Mouse (Mus musculus): ENCODE data around the gene Thrb. TPM values are rescaled to one million over a fixed set of nuclear protein-coding genes. Genes with fewer than 3 reads are reported as not detected.

The Thrb gene
- polyA plus RNA-seq, 1 experiment from 2014 or later: 3.0 TPM

DNA sequence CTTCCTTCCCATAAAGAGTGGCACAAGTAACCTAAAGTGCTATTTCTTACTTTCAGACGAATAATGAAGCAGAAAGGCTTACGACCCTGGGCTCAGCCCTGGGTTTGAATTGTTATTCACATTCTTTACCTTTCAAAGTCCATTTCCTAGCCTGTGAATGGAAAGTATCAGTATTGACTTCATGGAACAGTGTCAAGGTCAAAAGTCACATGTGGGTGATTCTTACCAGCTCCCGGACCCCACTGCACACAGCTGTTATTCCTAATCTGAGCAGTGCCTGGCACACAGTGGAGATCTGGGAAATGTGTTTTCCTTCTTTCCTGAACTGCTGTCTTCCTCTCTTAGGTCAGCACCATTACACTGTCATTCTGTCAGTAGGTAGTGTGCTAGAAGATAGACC is 125.3 kb downstream of the Thrb start:
- Histone ChIP-seq H3K9me3 (ENCODE audit: control insufficient read depth, low read length) (no peaks in the 10 kb centered on the region), H3K4me3 (ENCODE audit: low read length) (no peak overlapping the region), H3K36me3 (ENCODE audit: control insufficient read depth, insufficient read depth, low read length) (no peaks in the 10 kb centered on the region), H3K4me2 (ENCODE audit: low read length) (no peak overlapping the region), H3K27ac (ENCODE audit: low read depth, low read length) (no peak overlapping the region), H3K9ac (ENCODE audit: low read depth, low read length) (no peak overlapping the region), H3K4me1 (ENCODE audit: control insufficient read depth, insufficient read depth, low read depth, low read length) (no peaks in the 10 kb centered on the region), H3K27me3 (replicated peaks; ENCODE audit: control insufficient read depth, insufficient read depth, low read length) (no peaks in the 10 kb centered on the region)
- WGBS: 46% methylated on average over 3 of the region's 3 CpGs
- ATAC-seq: no peak

DNA sequence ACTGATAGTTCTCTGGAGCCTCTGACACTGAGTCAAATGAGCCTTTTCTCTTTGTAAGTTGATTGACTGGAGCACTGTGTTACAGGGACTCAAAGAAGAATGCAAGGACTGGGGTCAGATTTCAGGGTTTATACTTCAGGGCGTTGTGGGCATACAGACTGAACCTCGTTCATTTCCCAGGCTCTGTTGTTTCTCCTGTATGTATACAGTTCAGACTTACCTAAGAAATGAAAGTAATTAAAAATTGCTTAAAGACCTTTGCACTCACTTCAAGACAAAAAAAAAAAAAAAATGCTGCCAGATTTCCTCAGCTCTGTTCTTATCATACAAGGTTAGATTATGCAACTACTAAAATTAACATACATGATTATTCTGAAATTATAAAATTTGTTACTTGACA is 126.2 kb downstream of the Thrb start:
- no peak for ATAC-seq
- WGBS: 4% methylated on average over 2 of the region's 2 CpGs

DNA sequence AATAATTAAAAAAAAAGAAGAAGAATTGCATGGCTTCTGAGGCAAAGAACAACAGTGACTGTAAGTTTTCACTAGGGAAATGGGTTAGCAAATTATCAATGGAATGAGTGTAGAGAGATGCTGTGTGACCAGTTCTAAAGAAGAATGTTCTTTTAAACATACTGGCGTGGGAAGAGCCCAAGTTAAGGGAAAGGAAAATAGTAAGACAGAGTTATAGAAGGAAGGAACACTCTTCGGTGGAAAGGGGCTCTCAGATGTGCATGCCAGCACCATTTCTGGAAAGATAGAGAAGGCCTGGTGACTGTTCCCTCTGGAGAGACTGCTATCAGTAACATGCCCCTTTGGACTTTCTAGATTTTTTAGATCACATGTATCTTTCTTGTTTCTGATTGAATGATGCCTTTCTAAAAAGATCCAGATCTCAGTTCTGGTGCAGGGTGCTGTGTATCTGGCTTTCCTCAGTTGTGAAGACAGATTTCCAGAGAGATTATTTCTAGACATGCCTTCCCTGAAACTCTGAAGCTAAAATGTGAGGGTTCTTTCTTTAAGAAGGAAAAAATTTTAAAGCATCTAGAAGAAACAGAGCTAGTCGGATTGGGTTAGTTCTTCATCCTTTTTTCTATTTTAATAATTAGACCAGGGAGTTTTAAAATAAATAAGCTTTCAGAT is 144.0 kb downstream of the Thrb start:
- Histone ChIP-seq H3K36me3 (ENCODE audit: control insufficient read depth, insufficient read depth, low read length) (no peaks in the 10 kb centered on the region), H3K4me3 (ENCODE audit: low read length) (no peak overlapping the region), H3K27me3 (replicated peaks; ENCODE audit: control insufficient read depth, insufficient read depth, low read length) (no peaks in the 10 kb centered on the region), H3K27ac (ENCODE audit: low read depth, low read length) (no peak overlapping the region), H3K9me3 (ENCODE audit: control insufficient read depth, low read length) (no peaks in the 10 kb centered on the region), H3K4me1 (ENCODE audit: control insufficient read depth, insufficient read depth, low read depth, low read length) (no peaks in the 10 kb centered on the region), H3K4me2 (ENCODE audit: low read length) (no peak overlapping the region), H3K9ac (ENCODE audit: low read depth, low read length) (no peak overlapping the region)
- ATAC-seq: no peak
- 87% methylated on average over 3 of the region's 3 CpGs for WGBS

More for the DNA sequence above, 126.2 kb downstream of the Thrb start:
- Histone ChIP-seq H3K36me3 (ENCODE audit: control insufficient read depth, insufficient read depth, low read length) (no peaks in the 10 kb centered on the region), H3K4me3 (ENCODE audit: low read length) (no peak overlapping the region), H3K9me3 (ENCODE audit: control insufficient read depth, low read length) (no peaks in the 10 kb centered on the region), H3K9ac (ENCODE audit: low read depth, low read length) (no peak overlapping the region), H3K4me2 (ENCODE audit: low read length) (no peak overlapping the region), H3K4me1 (ENCODE audit: control insufficient read depth, insufficient read depth, low read depth, low read length) (no peaks in the 10 kb centered on the region), H3K27ac (ENCODE audit: low read depth, low read length) (no peak overlapping the region), H3K27me3 (replicated peaks; ENCODE audit: control insufficient read depth, insufficient read depth, low read length) (no peaks in the 10 kb centered on the region)

DNA sequence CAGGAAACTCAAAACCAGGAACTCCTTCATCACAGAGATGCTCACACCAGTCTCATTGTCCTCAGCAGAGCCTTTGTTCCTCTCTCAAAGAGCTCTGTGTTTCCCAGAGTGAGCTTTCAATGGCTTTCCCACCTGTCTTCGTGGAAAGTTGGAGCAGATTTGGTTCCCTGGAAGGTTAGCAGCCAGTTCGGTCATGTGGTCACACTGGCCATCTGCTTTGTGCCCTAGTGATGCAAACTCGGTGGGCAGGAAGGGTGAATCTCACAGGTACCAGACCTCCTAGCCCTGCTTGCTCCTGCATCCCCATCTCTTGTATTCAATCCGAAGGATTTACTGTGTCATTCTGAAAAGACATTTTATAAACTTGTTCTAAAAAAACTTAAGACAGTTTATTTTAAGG is 151.0 kb downstream of the Thrb start:
- H3K4me2 ChIP-seq (ENCODE audit: low read length): no peak overlapping the region
- no peaks in the 10 kb centered on the region for H3K9me3 ChIP-seq (ENCODE audit: control insufficient read depth, low read length)
- no peaks in the 10 kb centered on the region for H3K36me3 ChIP-seq (ENCODE audit: control insufficient read depth, insufficient read depth, low read length)
- H3K27me3 ChIP-seq (replicated peaks; ENCODE audit: control insufficient read depth, insufficient read depth, low read length): no peaks in the 10 kb centered on the region
- no peaks in the 10 kb centered on the region for H3K4me1 ChIP-seq (ENCODE audit: control insufficient read depth, insufficient read depth, low read depth, low read length)
- no peak overlapping the region for H3K4me3 ChIP-seq (ENCODE audit: low read length)
- WGBS: 64% methylated on average over 4 of the region's 4 CpGs
- H3K27ac ChIP-seq (ENCODE audit: low read depth, low read length): no peak overlapping the region
- H3K9ac ChIP-seq (ENCODE audit: low read depth, low read length): no peak overlapping the region
- ATAC-seq: no peak

DNA sequence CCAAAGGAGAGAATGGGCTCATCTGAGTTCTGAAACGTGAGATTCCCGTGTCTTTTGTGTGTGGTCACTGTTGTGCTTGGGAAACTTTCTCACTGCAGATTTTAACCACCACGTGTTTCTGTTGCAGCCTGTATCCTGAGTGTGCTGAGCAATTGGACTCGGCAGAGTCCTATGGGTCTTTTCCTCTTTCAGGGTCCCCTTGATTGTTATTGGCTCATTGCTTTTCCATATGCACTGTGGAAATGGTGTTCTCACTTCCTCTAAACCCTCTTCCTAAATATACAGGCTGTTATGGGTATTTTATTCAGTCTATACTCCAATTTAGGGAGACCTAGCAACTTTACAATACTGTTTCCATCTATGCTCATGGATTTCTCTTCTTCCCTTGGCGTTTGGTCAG is 152.4 kb downstream of the Thrb start:
- Histone ChIP-seq H3K4me1 (ENCODE audit: control insufficient read depth, insufficient read depth, low read depth, low read length) (no peaks in the 10 kb centered on the region), H3K4me3 (ENCODE audit: low read length) (no peak overlapping the region), H3K36me3 (ENCODE audit: control insufficient read depth, insufficient read depth, low read length) (no peaks in the 10 kb centered on the region), H3K9ac (ENCODE audit: low read depth, low read length) (no peak overlapping the region), H3K27me3 (replicated peaks; ENCODE audit: control insufficient read depth, insufficient read depth, low read length) (no peaks in the 10 kb centered on the region), H3K4me2 (ENCODE audit: low read length) (no peak overlapping the region), H3K9me3 (ENCODE audit: control insufficient read depth, low read length) (no peaks in the 10 kb centered on the region), H3K27ac (ENCODE audit: low read depth, low read length) (no peak overlapping the region)
- WGBS: 79% methylated on average over 5 of the region's 5 CpGs
- ATAC-seq: no peak

DNA sequence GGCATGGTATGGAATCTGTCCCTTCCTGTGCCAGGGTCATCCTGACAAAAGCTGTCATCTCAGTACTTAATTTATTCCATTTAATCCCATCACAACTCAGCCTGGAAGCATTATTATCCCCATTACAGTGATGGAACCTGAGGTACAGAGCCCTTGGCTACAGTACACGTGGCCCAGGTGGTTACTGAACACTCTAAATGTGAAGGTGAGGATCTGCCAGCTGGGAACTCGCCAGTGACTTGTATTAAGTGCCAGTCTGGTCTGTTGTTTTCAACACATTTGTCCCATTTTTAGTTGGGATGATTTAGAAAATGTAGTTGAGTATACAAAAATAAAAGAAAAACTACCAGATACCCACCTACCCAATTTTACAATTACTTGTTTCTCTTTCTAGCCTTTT is 155.0 kb downstream of the Thrb start:
- no peaks in the 10 kb centered on the region for H3K27me3 ChIP-seq (replicated peaks; ENCODE audit: control insufficient read depth, insufficient read depth, low read length)
- 0 out of 2 replicates have a peak, but pooled peaks have one; percentile 48 for ATAC-seq
- WGBS: 72% methylated on average over 2 of the region's 2 CpGs
- H3K4me2 ChIP-seq (ENCODE audit: low read length): no peak overlapping the region
- H3K36me3 ChIP-seq (ENCODE audit: control insufficient read depth, insufficient read depth, low read length): no peaks in the 10 kb centered on the region
- H3K4me1 ChIP-seq (ENCODE audit: control insufficient read depth, insufficient read depth, low read depth, low read length): no peaks in the 10 kb centered on the region
- H3K9ac ChIP-seq (ENCODE audit: low read depth, low read length): no peak overlapping the region
- H3K9me3 ChIP-seq (ENCODE audit: control insufficient read depth, low read length): no peaks in the 10 kb centered on the region
- H3K27ac ChIP-seq (ENCODE audit: low read depth, low read length): no peak overlapping the region
- no peak overlapping the region for H3K4me3 ChIP-seq (ENCODE audit: low read length)

DNA sequence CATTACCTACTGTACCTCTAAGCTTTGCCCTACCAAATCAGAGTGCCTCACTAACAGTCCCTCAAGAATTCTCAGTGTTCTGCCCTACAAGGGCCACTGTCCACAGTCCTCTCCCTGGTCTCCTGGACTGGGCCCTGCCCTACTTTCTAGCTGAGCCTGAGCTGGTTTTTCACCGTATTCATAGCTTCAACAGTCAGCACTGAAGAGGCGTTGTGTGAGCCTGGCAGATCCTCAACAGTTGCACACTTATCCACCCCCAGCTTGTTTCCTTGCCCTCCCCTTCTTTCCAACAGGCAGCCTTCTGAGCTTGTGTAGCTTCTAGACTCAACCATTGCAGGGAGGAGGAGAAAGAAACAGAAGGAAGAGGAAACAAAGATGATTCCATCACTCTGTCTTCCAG is 158.0 kb downstream of the Thrb start:
- H3K27me3 ChIP-seq (replicated peaks; ENCODE audit: control insufficient read depth, insufficient read depth, low read length): no peaks in the 10 kb centered on the region
- H3K9ac ChIP-seq (ENCODE audit: low read depth, low read length): no peak overlapping the region
- no peaks in the 10 kb centered on the region for H3K9me3 ChIP-seq (ENCODE audit: control insufficient read depth, low read length)
- no peaks in the 10 kb centered on the region for H3K36me3 ChIP-seq (ENCODE audit: control insufficient read depth, insufficient read depth, low read length)
- no peak overlapping the region for H3K4me2 ChIP-seq (ENCODE audit: low read length)
- no peak overlapping the region for H3K4me3 ChIP-seq (ENCODE audit: low read length)
- ATAC-seq: no peak
- WGBS: 95% methylated on average over 2 of the region's 2 CpGs
- H3K4me1 ChIP-seq (ENCODE audit: control insufficient read depth, insufficient read depth, low read depth, low read length): no peaks in the 10 kb centered on the region
- no peak overlapping the region for H3K27ac ChIP-seq (ENCODE audit: low read depth, low read length)

DNA sequence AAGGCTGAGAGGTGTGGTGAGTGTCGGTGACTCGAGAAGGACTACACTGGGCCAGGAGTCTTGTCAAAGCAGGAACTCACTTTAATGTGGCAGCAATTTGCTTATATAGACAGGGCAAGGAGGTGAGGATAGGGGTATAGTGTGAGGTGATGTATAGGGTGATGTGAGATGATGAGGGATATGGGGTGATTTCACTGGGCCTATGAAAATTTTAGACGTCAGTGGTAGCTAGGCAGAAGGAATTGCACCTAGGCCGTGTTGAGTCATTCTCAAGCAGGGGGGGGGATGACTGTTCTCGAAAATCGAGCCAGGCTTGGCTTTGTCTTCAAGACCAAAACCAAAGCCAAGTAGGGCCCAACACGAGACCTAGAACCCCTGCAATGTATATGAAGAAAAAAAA is 162.7 kb downstream of the Thrb start:
- no peaks in the 10 kb centered on the region for H3K36me3 ChIP-seq (ENCODE audit: control insufficient read depth, insufficient read depth, low read length)
- ATAC-seq: no peak
- H3K4me2 ChIP-seq (ENCODE audit: low read length): no peak overlapping the region
- H3K27ac ChIP-seq (ENCODE audit: low read depth, low read length): no peak overlapping the region
- H3K4me1 ChIP-seq (ENCODE audit: control insufficient read depth, insufficient read depth, low read depth, low read length): no peaks in the 10 kb centered on the region
- no peak overlapping the region for H3K4me3 ChIP-seq (ENCODE audit: low read length)
- no peak overlapping the region for H3K9ac ChIP-seq (ENCODE audit: low read depth, low read length)
- H3K9me3 ChIP-seq (ENCODE audit: control insufficient read depth, low read length): no peaks in the 10 kb centered on the region
- WGBS: 85% methylated on average over 7 of the region's 7 CpGs
- H3K27me3 ChIP-seq (replicated peaks; ENCODE audit: control insufficient read depth, insufficient read depth, low read length): no peaks in the 10 kb centered on the region

DNA sequence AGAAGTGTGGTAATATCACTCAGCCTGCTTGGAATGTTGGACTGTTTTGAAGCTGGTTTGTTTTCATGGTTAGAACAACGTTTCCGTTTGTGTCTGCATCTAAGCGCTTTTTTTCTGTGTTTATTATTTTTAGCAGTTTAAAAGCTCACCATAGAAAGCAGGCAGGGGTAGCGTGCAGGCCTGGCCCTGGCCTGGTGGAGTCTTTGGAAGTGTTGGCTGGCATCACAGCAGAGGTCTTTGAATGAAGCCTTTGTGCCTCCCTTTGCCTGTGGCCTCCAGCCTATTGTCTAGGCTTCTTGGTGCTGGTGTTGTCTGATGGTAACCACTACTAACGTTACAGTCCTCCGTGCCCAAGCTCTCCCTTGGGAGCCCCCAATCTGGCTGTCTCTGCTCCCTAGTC is 167.3 kb downstream of the Thrb start:
- 0 out of 2 replicates have a peak, but pooled peaks have one; percentile 20 for ATAC-seq
- Histone ChIP-seq H3K9ac (ENCODE audit: low read depth, low read length) (no peak overlapping the region), H3K4me3 (ENCODE audit: low read length) (no peak overlapping the region), H3K4me2 (ENCODE audit: low read length) (no peak overlapping the region), H3K36me3 (ENCODE audit: control insufficient read depth, insufficient read depth, low read length) (no peaks in the 10 kb centered on the region), H3K27ac (ENCODE audit: low read depth, low read length) (no peak overlapping the region), H3K4me1 (ENCODE audit: control insufficient read depth, insufficient read depth, low read depth, low read length) (no peaks in the 10 kb centered on the region), H3K27me3 (replicated peaks; ENCODE audit: control insufficient read depth, insufficient read depth, low read length) (no peaks in the 10 kb centered on the region), H3K9me3 (ENCODE audit: control insufficient read depth, low read length) (no peaks in the 10 kb centered on the region)
- WGBS: 42% methylated on average over 6 of the region's 6 CpGs

DNA sequence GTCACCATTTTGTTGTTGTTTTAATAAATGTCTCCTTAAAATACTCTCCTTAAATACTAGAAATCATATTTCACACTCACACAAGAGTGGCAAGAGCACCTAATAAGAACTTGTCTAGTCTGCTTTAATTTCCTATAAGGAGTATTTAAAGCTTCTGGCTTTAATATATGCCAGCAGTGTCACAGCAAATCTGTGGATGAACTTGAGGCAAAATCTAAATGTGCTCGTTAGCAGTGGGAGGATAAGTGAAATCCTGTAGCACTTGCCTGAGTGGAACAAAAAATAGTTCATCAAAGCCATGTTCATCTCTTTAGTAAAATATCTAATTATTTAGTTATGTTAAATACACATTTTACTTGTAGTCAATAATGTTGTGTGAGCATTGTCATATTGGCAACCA is 175.7 kb downstream of the Thrb start:
- 78% methylated on average over 1 of the region's 1 CpGs for WGBS
- H3K36me3 ChIP-seq (ENCODE audit: control insufficient read depth, insufficient read depth, low read length): no peaks in the 10 kb centered on the region
- H3K9me3 ChIP-seq (ENCODE audit: control insufficient read depth, low read length): no peaks in the 10 kb centered on the region
- ATAC-seq: no peak
- H3K27me3 ChIP-seq (replicated peaks; ENCODE audit: control insufficient read depth, insufficient read depth, low read length): no peaks in the 10 kb centered on the region
- no peak overlapping the region for H3K4me2 ChIP-seq (ENCODE audit: low read length)
- H3K9ac ChIP-seq (ENCODE audit: low read depth, low read length): no peak overlapping the region
- no peak overlapping the region for H3K27ac ChIP-seq (ENCODE audit: low read depth, low read length)
- no peak overlapping the region for H3K4me3 ChIP-seq (ENCODE audit: low read length)
- H3K4me1 ChIP-seq (ENCODE audit: control insufficient read depth, insufficient read depth, low read depth, low read length): no peaks in the 10 kb centered on the region
